Mouse (Mus musculus): ENCODE data around the gene Elovl6.

The Elovl6 gene

DNA sequence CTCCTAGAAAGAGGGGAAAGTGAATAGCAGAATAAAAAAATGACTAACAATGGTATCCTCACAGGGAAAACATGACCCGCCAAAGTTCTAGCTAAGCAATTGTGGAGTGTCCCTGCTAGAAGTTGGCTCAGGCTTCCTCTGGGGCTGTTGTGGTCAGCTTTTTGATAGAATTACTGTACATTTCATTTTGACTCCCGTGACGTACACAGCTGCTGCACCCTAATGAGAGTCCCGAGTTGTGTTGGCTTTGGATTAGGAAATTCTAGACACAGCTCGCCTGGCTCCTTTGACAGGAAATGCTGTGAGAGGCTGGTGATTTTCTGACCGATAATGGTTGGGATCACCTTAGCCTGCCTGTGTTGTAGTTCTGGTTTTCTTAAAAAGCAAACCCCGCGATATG lies 79.5 kb downstream of the Elovl6 start:
- no peak for DNase-seq (ENCODE audit: low spot score)

DNA sequence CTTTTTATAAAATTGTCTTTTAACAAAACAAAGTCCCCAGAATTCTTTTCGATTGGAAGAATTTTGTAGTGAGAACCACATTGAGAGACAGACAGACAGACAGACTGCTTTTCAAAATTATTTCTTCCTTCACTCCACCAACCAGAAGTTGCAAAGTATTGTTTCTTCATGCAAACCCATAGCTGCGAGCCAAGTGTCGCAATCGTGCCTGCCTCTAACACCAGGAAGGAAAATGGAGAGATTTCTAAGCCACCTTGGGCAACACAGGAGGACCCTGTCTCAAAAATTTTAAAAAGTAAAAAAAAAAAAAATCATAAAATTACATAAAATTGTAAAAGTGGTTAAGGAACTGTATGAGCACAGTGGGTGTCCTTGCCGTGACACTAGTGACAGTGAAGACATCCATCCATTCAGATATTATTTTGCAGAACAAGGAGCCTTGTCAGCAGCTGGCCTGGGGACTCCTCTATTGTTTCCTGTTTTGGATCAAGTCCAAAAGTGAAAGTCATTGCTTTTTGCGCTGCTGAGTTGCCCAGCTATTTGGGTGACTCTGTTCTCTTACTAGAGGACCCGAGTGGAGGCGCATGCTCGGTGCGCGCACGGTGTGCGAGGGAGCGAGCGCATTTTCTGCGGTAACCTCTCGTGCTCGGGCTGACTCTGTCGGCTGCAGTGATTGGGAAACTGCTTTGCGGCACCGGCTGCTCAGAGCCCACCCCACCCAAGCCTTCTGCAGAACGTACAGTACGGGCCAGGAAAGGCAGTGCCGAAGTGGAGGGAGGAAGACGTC lies 80.3 kb downstream of the Elovl6 start:
- DNase-seq (ENCODE audit: low spot score): no peak

DNA sequence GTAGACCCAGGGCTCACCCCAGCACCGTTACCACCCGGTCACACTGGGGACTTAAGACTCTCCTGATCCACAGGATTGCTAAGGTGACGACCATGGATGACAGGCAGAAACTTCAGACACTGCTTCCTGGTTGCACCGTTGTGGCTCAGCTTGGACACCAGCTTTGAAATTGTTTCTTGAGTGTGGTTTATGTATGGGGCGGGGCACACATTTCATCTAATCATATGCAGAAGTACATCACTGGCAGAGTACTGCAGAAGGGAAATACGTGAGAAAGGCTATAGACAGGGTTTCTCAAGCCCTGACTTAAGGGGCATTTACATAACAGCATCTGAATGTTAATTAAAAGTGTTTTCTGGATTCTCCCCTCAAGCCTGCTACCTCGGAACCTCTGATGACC lies 81.6 kb downstream of the Elovl6 start:
- no peak for DNase-seq (ENCODE audit: low spot score)

DNA sequence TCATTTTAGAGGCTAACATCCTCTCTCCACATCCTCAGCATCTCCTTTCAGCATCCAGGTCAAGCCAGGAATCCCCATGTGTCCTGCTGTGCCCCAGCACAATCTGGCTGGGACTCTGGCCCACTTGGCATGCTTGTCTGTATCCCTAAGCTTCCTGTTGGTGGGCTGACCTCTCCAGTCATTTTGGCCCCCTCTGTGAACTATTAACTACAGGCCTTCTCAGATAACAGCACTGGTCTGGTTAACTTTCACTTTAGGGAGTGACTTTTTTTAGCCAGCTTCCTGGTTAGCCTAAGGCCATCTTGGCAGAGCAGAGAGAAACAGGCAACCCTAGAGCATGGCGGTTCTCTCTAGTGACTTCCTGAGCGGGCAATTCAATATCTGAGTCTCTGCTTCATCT lies 82.1 kb downstream of the Elovl6 start:
- DNase-seq (ENCODE audit: low spot score): no peak

DNA sequence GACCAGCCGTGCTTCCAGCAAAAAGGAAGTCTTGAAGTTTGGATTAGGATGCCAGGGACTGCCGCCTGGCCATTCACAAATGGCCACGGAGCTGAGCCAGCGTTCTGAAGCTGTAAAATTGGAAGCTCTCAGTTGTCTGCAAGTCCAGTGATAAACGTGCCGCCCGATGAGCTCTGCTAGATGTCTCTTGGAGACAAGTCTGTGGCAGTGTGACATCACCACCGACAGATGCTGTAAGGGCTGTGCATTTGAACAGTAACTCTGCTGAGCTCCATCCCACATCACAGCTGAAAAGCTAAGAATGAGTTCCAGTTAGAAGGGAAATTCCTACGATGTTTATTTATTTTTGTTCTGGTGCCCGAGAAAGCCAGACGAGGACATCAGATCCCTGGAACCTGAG lies 85.3 kb downstream of the Elovl6 start:
- no peak for DNase-seq (ENCODE audit: low spot score)

DNA sequence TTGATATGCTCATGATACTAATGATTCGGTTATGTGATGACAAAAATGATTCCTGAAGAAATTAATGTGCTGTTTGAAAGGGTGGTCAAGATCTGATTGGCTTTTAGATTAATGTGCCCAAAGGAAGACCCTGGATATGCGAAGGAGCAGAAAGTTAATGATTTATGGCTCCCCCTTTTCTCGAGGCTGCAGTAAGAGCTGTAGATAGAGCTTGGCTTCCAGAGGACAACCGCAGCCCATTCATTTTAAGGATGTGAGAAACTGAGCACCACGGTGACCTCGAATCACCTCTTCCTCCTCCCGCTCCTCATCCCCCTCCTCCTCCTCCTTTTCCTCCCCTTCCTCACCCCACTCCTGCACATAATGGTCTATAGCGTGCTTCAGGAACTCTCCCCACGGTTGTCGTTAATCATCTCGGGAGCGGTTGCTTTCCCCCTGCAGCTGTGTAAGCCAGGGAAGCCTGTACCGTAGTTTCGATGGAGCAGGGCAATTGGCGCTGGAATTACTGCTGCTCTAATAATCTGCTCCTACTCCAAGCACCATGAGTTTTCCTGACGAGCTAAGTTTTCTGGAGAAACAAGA lies 87.1 kb downstream of the Elovl6 start:
- no peak for DNase-seq (ENCODE audit: low spot score)

DNA sequence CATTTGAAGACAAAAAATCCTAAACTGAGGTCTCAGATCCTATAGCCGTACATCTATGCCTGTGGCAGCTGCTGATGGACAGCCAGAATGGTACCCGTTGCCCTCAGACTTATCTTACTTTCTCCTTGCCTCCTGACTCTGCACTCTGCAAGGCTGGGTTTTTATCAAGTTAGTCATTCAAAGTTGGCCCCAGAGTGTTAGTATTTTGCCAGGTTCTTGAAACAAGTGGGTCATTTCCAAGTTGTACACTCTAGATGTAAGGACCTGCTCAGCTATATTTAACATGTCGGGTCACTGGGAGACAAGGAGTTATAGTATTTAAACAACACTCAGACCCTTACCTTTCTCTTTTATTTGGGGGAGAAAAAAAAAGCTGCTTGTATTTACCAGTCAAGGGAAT lies 88.6 kb downstream of the Elovl6 start:
- DNase-seq (ENCODE audit: low spot score): no peak

DNA sequence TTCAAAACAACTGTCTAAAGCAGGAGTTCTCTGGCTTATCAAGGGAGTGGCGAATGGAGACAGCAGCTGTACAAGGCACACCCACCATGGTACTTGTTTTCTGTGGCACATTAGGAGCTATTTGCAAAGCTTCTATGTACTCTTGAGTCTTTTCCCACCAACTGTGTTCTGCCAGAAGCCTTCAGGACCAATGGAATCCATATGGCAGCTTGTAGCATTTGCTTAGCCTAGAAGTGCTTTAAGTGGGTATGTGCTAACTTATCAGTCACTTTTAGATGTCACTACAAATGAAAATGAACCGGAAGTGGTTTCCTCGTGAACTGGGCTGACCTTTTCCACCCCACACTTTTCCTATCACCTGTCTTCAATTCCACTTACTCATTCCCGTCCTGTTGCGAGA lies 89.1 kb downstream of the Elovl6 start:
- no peak for DNase-seq (ENCODE audit: low spot score)

DNA sequence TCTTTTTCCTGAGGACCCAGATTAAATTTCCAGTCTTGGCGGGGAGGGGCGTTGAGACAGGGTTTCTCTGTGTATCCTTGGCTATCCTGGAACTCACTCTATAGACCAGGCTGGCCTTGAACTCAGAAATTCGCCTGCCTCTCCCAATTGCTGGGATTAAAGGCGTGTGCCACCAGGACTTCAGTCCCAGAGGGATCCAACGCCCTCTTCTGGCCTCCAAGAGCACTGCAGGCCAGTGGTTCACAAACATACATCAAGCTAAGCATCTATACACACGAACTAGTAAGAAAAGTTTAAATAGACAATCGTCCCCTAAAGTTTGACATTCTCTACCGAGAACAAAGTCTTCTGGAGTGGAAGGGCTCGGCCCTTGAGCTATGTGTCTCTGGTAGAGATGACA lies 90.0 kb downstream of the Elovl6 start:
- no peak for DNase-seq (ENCODE audit: low spot score)

DNA sequence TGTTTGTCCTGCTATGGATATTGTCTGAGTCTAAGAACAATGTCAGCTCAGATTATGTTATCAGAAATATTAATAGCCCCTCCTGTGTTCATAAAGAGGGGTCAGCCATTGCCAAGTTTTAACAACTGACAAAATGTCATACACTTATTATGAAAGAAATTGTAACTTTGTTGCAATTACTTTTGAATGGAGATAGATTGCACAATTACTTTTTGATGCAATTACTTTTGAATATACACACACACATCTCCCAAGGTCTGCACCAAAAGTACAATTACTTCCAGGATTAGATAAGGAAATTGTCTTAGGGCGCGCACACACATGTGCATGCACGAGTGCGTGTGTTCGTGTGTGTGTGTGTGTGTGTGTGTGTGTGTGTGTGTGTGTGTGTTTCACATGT lies 90.5 kb downstream of the Elovl6 start:
- DNase-seq (ENCODE audit: low spot score): no peak

DNA sequence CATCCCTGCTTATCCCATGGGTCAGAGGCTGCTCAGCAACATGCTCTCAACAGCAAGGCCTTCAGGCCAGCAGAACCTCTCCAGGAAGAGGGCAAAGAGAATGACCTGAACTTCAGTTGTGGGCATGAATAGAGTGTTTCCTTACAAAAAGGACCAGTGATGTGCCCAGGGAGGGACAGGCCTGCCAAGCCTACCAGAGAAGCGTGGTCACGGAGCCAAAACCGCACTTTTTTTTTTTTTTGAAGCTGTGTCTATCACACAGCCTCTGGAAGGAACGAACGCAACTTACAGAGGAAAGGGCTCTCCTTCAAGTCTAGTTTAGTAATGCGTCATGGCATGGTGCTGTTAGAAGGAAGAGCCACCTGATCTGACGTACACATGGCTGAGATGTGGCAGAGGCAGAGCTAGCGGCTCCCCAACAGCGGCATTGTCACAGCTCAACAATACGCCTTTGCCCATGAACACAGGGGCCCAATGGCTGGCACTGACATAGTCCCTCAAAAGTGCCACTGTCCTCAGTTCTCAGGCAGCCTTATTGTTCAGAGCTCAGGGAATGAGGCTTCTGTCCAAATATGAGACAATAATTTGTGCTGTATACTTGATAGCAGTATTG lies 92.1 kb downstream of the Elovl6 start:
- DNase-seq (ENCODE audit: low spot score): no peak

DNA sequence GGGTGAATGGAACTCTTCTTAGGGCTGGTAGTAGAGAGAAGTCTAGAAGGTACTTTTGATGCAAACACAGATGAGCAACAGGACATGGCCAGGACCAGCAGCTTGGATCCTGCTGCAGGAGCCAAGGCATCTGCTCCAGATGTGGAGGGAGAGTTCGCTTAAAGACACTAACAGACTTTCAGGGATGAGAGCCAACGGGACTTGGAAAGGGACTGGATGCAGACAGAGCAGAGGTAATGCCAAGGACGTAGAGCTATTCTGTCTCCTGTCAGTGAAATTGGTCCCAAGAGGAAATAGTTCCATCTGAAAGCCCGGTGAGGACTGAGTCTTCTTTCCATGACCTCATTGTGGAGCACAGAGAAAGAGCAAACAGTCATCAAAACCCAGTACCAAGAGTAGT lies 95.1 kb downstream of the Elovl6 start:
- no peak for DNase-seq (ENCODE audit: low spot score)

DNA sequence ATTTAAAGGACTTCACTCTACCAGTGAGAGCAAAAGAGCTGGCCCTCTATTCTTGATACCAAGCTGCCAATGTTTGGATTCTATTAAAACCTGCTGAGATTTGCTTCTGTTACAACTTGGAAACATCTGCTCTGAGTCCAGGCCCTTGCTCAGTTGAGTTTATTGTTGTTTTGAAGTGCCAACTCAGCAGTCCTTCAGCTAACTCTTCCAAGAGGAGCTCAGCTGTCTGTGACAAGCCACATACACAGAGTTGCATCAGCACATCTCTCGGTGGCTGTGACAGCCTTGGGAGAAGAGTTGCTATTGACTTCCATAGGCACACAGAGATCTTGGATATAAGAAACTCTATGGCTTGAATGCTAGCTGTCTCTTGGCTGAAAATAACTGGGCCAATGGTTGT lies 98.9 kb downstream of the Elovl6 start:
- no peak for DNase-seq (ENCODE audit: low spot score)

DNA sequence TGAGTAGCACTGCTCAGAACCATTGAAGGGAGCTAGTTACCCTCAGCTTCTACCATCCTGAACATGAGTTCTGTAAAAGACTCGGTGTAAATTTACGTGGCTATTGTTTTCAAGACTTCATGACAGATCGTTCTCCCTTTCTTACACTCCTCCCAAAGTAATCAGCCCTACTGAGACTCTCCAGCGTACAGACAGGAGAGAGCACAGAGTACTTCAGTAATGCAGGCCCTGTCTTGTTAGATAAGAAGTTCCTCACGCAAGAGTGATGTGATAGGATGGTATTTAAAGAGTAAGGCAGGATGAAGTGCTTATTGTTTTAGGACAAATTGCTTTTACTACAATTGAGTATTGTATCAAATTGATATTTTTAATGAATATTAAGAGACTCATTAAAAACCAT lies 99.7 kb downstream of the Elovl6 start:
- DNase-seq (ENCODE audit: low spot score): no peak

DNA sequence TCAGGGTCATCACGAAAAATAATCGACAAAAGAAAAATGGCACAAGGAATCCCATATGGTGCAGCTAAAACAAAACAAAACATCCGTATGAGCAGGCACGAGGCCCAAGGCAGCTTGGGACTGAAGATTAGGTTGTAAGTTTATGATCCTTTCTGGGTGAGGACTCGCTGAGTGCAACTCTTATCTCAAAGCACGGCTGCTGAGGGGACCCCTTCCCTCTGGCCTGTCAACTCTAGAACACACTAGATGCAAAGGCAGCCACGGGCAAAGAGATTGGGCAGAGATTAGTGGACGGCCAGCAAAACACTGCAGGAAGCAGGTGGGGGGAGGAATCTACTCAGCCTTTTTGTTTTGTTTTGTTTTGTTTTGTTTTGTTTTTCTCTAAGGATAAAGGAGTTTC lies 101.4 kb downstream of the Elovl6 start:
- DNase-seq (ENCODE audit: low spot score): no peak

DNA sequence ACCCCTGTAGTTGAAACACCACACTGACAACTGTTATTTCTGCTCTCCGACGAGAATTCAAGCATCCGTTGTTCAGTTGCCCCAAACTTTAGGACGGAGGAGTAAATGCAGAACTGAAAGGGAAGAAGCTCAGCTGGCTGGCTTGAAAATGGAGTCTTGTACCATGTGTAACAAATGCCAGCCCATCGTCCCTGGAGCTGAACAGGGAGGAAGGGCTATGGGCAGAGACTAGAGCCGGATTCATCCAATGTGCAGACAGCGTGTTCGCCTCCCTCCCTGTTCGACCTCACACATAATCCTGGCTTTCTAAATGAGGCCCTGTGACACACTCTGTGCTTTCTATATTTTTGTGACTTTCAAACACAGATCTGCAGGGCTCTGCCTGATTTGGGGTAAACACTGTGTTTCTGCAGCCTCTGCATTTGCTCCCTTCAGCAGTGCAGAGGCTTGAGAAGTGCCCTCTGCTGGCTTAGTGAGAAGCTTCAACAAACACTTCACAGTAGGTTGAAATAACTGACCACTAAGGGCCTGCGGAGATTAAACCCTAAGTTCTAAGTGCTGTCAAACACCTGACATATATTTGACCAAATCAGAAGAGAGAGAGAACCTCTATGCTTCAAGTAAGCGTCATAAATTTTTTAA lies 102.2 kb downstream of the Elovl6 start:
- DNase-seq (ENCODE audit: low spot score): no peak

DNA sequence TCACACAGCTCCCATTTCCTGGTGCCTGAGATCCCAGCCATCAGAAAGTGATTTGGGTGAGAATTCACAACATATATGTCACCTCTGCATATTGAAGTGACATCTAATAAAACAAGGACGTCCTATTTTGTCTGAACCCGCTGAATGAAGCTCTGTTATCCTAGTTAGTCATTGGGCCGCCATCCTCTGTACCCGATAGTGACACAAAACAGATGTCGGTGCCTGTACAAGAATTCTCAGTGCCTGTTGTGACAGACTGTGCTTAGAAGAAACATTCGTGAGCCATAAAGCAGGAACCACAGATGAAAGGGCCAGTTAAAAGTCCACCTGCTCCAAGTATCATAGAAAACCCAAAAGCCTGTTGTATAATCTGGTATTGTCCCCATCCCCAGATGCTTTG lies 105.3 kb downstream of the Elovl6 start:
- no peak for DNase-seq (ENCODE audit: low spot score)

DNA sequence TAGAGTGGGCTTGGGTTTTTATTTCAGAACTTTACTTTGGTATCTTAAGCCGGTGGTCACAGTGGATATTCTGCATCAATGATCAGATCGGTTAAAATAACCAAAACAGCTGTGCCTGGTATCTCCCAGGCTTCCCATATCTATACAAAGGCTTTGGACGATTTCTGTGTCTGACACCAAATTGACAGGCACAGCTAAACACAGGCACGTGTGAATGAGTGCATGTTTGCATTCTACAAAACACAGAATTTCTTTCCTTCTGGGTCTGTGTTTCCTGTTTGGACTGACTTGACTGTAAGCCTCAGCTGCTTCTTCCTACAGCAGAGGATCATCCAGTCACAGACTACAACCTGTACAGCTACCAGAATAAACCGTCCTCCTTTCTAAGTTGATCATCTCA lies 107.5 kb downstream of the Elovl6 start:
- DNase-seq (ENCODE audit: low spot score): no peak

DNA sequence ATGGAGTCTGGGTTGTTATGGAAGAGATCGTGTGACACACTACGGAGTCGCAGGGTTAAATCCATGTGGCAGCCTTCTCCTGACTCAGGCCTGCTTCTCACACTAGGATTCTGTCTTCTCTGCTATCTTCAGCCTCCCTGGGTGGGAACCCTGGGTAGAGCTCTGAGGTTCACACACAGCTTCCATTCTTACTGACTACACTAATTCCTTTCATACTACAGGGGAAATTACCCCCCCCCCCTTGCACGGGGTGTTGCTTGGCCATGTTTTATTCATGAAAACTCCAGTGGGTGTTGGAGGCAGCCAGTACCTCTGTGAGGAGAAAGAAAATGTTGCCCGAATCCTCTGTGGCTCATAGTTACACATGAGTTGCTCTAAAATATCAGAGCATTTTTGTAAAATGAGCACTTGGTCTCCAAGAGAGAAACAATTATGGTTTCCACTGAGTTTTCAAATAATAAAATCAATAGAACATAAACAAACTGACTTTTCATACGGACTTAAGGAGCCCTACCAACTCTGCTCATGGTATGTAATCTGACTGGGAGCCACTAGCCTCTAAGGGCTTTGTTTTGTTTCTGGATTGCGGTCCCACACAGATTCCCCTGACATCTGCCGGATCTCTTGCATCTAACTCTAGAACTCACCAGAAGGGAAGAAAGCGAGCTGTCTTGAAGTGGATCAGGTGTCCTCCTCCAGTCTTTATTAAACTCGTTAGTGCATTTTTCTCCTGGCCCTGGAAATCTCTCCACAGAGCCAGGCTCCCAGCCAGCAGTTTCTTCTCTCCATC lies 108.3 kb downstream of the Elovl6 start:
- DNase-seq (ENCODE audit: low spot score): no peak

DNA sequence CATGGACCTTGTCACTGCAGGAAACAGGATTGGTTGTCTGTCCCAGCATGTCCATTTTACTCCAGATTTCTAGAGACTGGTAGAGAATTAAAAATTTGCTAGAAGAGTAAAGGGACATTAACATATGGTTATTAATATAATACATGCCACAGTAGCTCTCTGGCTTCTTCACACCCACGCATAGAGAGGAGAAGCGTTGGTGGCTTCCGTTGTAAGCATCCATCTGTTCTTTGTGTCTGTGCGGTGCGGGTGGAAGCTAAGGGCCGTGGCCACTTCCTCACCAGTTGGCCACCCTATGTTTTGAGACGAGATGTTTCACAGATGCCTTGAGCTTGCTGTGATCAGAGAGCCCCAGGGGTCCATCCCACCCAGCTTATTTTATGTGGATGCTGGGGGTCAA lies 109.5 kb downstream of the Elovl6 start:
- no peak for DNase-seq (ENCODE audit: low spot score)

DNA sequence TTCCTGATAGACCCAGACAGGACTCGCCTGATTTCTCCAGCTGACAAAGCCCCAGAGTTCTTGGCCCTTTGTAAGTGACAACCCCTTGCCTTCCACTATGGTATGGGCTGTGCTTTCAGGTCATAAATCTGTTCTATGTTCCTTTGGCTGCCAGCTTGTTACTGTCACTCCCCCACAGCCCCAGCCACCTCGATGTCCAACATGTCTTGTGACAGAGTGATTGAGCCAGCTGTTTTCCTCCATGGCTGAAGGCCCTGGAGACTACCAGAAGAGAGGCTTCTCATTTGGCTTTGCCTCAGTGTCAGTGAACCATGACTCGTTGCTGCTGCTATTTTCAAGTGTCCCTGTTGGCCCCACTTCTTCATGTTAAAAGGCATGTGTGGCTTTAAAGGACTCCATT lies 113.3 kb downstream of the Elovl6 start:
- no peak for DNase-seq (ENCODE audit: low spot score)

DNA sequence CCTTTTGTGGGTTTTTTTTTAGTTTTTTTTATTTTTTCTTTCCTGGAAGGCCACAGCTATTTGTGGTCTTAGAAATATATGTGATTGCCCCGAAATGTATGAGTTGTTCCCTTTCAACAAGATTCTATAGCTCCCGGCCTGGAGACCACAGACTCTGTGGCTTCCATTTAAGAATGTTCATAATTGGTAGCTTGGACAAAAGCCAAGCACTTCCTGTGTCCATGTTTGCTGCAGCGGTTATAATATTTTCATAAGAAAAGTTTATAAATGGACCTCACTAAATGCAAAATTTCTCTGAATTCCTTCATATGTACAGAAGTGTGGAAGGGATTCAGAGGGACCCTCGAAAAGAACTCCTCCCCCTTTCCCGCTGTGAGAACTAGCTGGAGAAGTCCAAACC lies 114.6 kb downstream of the Elovl6 start:
- DNase-seq (ENCODE audit: low spot score): no peak

All from ovary, postnatal 10 days (tissue).